Mouse (Mus musculus): Measurements from ENCODE around the gene Iqsec1. TPM values are rescaled to one million over a fixed set of nuclear protein-coding genes. Genes with fewer than 3 reads are reported as not detected.

The Iqsec1 gene
- total and polyA plus RNA-seq, 3 experiments = 17.0 to 90.4 (median 83.5) TPM

GRCm38 (mm10) chr6:90778841-90779240 is 209.6 kb downstream of the Iqsec1 start:
- H3K4me3 ChIP-seq (replicated peaks in 1 of 3; ENCODE audit: low read depth in 2 of 3, low read length in 2 of 3, poor library complexity in 1 of 3) = no peak overlapping the region
- no peaks in the 10 kb centered on the region for H3K27me3 ChIP-seq (replicated peaks)
- peaks cover 13 to 39% of the 10 kb centered on the region in 2 experiments for H3K4me1 ChIP-seq (ENCODE audit: control insufficient read depth in 1 of 2, insufficient read depth in 2 of 2)
- dilution Hi-C loops (cut with MboI; ENCODE audit: extremely low pct_ligation_motif_present, extremely low pct_unique_long_range_greater_than_20kb, low sequenced_read_pairs) (no loop called here), in situ Hi-C loops (cut with MboI; ENCODE audit: low pct_ligation_motif_present, low pct_unique_long_range_greater_than_20kb, low sequenced_read_pairs) (no loop called here)
- no peak overlapping the region for H3K9ac ChIP-seq (ENCODE audit: insufficient read depth, low read depth)
- TF ChIP-seq EP300 (IDR thresholded peaks at IDR 0.05; ENCODE audit: low read length) (no peak), E2F4 (IDR thresholded peaks at IDR 0.05; ENCODE audit: insufficient replicate concordance, low read depth, low read length) (no peak), ELF1 (IDR thresholded peaks at IDR 0.05; ENCODE audit: low read depth, low read length) (no peak), IRF4 (IDR thresholded peaks at IDR 0.05; ENCODE audit: low read depth, low read length) (no peak), JUND (conservative IDR thresholded peaks at IDR 0.05; ENCODE audit: low read depth, low read length) (no peak), RAD21 (IDR thresholded peaks at IDR 0.05; ENCODE audit: low read depth, low read length) (no peak), MAX (IDR thresholded peaks at IDR 0.05; ENCODE audit: low read length) (no peak), MXI1 (IDR thresholded peaks at IDR 0.05; ENCODE audit: low read depth, low read length) (no peak), ZKSCAN1 (IDR thresholded peaks at IDR 0.05; ENCODE audit: borderline replicate concordance, low read depth, low read length) (no peak), GABPA (IDR thresholded peaks at IDR 0.05; ENCODE audit: insufficient replicate concordance, low read depth, low read length) (no peak), MAZ (IDR thresholded peaks at IDR 0.05; ENCODE audit: low read depth, low read length) (no peak), RCOR1 (conservative IDR thresholded peaks at IDR 0.05; ENCODE audit: low read depth, low read length) (no peak), ZMIZ1 (IDR thresholded peaks at IDR 0.05; ENCODE audit: low read depth, low read length) (no peak), USF1 (IDR thresholded peaks at IDR 0.05; ENCODE audit: low read depth, low read length) (no peak), CHD2 (IDR thresholded peaks at IDR 0.05; ENCODE audit: low read length) (no peak), BHLHE40 (IDR thresholded peaks at IDR 0.05; ENCODE audit: low read depth, low read length) (no peak)
- H3K4me2 ChIP-seq (ENCODE audit: insufficient read depth, low read depth, poor library complexity, severe bottlenecking) = no peak overlapping the region
- H3K9me3 ChIP-seq (replicated peaks; ENCODE audit: low read length) = peaks cover 4% of the 10 kb centered on the region
- no peak for DNase-seq (ENCODE audit: extremely low read depth)
- no peaks in the 10 kb centered on the region for H3K79me2 ChIP-seq (replicated peaks; ENCODE audit: control insufficient read depth, extremely low read depth, insufficient read depth, poor library complexity, severe bottlenecking)
- no peak overlapping the region for H3K27ac ChIP-seq (ENCODE audit: insufficient read depth, low read depth)
- no peaks in the 10 kb centered on the region for H3K36me3 ChIP-seq (replicated peaks in 1 of 2; ENCODE audit: control insufficient read depth in 1 of 2, insufficient read depth in 1 of 2, low read length in 1 of 2)

- dilution Hi-C loops (cut with MboI; ENCODE audit: extremely low pct_ligation_motif_present, extremely low pct_unique_long_range_greater_than_20kb, low sequenced_read_pairs) = no loop called here
- Histone ChIP-seq H3K27me3 (replicated peaks) (no peaks in the 10 kb centered on the region), H3K4me3 (replicated peaks in 1 of 3; ENCODE audit: low read depth in 2 of 3, low read length in 2 of 3, poor library complexity in 1 of 3) (no peak overlapping the region), H3K79me2 (replicated peaks; ENCODE audit: control insufficient read depth, extremely low read depth, insufficient read depth, poor library complexity, severe bottlenecking) (no peaks in the 10 kb centered on the region), H3K9ac (ENCODE audit: insufficient read depth, low read depth) (no peak overlapping the region), H3K4me1 (ENCODE audit: control insufficient read depth in 1 of 2, insufficient read depth in 2 of 2) (peaks cover 6 to 31% of the 10 kb centered on the region in 2 experiments), H3K4me2 (ENCODE audit: insufficient read depth, low read depth, poor library complexity, severe bottlenecking) (no peak overlapping the region), H3K27ac (ENCODE audit: insufficient read depth, low read depth) (no peak overlapping the region), H3K36me3 (replicated peaks in 1 of 2; ENCODE audit: control insufficient read depth in 1 of 2, insufficient read depth in 1 of 2, low read length in 1 of 2) (no peaks in the 10 kb centered on the region), H3K9me3 (replicated peaks; ENCODE audit: low read length) (peaks cover 4% of the 10 kb centered on the region)
- TF ChIP-seq SMC3 (IDR thresholded peaks at IDR 0.05; ENCODE audit: low read depth, low read length) (no peak), E2F4 (IDR thresholded peaks at IDR 0.05; ENCODE audit: insufficient replicate concordance, low read depth, low read length) (no peak), RCOR1 (conservative IDR thresholded peaks at IDR 0.05; ENCODE audit: low read depth, low read length) (no peak), POLR2A (IDR thresholded peaks at IDR 0.05; ENCODE audit: low read depth, low read length) (no peak), ZNF384 (IDR thresholded peaks at IDR 0.05; ENCODE audit: low read depth, low read length) (no peak), NELFE (IDR thresholded peaks at IDR 0.05; ENCODE audit: low read depth, low read length) (no peak), CHD2 (IDR thresholded peaks at IDR 0.05; ENCODE audit: low read length) (no peak), JUN (IDR thresholded peaks at IDR 0.05; ENCODE audit: insufficient read depth, low read depth, low read length) (no peak), BHLHE40 (IDR thresholded peaks at IDR 0.05; ENCODE audit: low read depth, low read length) (no peak), ZMIZ1 (IDR thresholded peaks at IDR 0.05; ENCODE audit: low read depth, low read length) (no peak), ZC3H11A (IDR thresholded peaks at IDR 0.05; ENCODE audit: low read depth, low read length) (no peak), HCFC1 (IDR thresholded peaks at IDR 0.05; ENCODE audit: low read depth, low read length) (no peak)
- in situ Hi-C loops (cut with MboI; ENCODE audit: low pct_ligation_motif_present, low pct_unique_long_range_greater_than_20kb, low sequenced_read_pairs) = no loop called here
- no peak for DNase-seq (ENCODE audit: extremely low read depth)
Observed at GRCm38 (mm10) chr6:90777302-90777701, 211.2 kb downstream of the Iqsec1 start.
